Mouse (Mus musculus): ENCODE measurements at regions not wholly inside any gene's neighbourhood (a gene's known extent, or its start where the extent isn't known, plus 50 kb on each side); places are given as distances from the start of the nearest gene placed in this dataset.
A peak's percentile ranks its signal among the peaks of the same experiment; 100 is the strongest.

DNA sequence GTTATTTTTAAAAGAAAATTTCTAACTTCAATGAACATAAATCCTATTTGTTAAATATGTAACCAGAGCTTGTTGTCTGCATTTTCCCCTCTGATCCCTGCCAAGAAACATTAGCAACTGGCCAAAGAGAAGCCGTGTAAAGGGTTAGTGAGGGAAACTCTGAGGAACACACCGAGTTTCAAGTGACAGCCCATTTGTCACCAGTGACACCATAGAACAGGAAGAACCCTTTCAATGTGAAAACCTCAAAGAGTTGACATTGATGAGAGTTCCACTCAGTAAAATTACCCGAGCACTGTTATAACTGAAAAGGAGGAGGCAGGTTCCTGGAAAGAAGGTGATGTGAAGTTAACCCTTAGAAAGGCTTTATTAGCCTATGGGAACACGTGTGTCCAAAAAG, 127.5 kb upstream of the Hhip start:
- Histone ChIP-seq H3K4me2 (replicated peaks; ENCODE audit: low read depth, low read length) (no peak overlapping the region), H3K4me3 (ENCODE audit: low read depth, low read length) (no peak overlapping the region), H3K36me3 (ENCODE audit: control insufficient read depth, insufficient read depth, low read length) (no peaks in the 10 kb centered on the region), H3K4me1 (replicated peaks; ENCODE audit: control insufficient read depth, insufficient read depth, low read length) (no peaks in the 10 kb centered on the region), H3K27ac (ENCODE audit: low read depth, low read length) (no peak overlapping the region), H3K9me3 (ENCODE audit: control insufficient read depth, low read length) (no peaks in the 10 kb centered on the region), H3K27me3 (ENCODE audit: control insufficient read depth, insufficient read depth, low read length) (no peaks in the 10 kb centered on the region), H3K9ac (ENCODE audit: low read depth, low read length) (no peak overlapping the region)
- DNase-seq (ENCODE audit: low spot score) (no peak), ATAC-seq (ENCODE audit: low FRiP score) (no peak)
- 43% methylated on average over 4 of the region's 4 CpGs for WGBS

- no peak for ATAC-seq (ENCODE audit: low FRiP score)
- Histone ChIP-seq H3K27me3 (ENCODE audit: control insufficient read depth, insufficient read depth, low read length) (no peaks in the 10 kb centered on the region), H3K9me3 (ENCODE audit: control insufficient read depth, low read length) (no peaks in the 10 kb centered on the region), H3K9ac (ENCODE audit: low read depth, low read length) (no peak overlapping the region), H3K4me2 (replicated peaks; ENCODE audit: low read depth, low read length) (no peak overlapping the region), H3K4me3 (ENCODE audit: low read depth, low read length) (no peak overlapping the region), H3K27ac (ENCODE audit: low read depth, low read length) (no peak overlapping the region), H3K4me1 (replicated peaks; ENCODE audit: control insufficient read depth, insufficient read depth, low read length) (no peaks in the 10 kb centered on the region), H3K36me3 (ENCODE audit: control insufficient read depth, insufficient read depth, low read length) (no peaks in the 10 kb centered on the region)
- 78% methylated on average over 9 of the region's 9 CpGs for WGBS
- DNase-seq (ENCODE audit: low spot score): no peak
Measured at GRCm38 (mm10) chr8:80168688-80169087, 110.9 kb upstream of the Hhip start.

- WGBS: 54% methylated on average over 9 of the region's 9 CpGs
- no peak overlapping the region for H3K27ac ChIP-seq (ENCODE audit: low read depth, low read length)
- H3K9me3 ChIP-seq (ENCODE audit: control insufficient read depth, low read length): no peaks in the 10 kb centered on the region
- ATAC-seq (ENCODE audit: low FRiP score) (peak; percentile 47), DNase-seq (ENCODE audit: low spot score) (peak; percentile 19)
- H3K9ac ChIP-seq (ENCODE audit: low read depth, low read length): no peak overlapping the region
- no peaks in the 10 kb centered on the region for H3K27me3 ChIP-seq (ENCODE audit: control insufficient read depth, insufficient read depth, low read length)
- no peaks in the 10 kb centered on the region for H3K4me1 ChIP-seq (replicated peaks; ENCODE audit: control insufficient read depth, insufficient read depth, low read length)
- no peaks in the 10 kb centered on the region for H3K36me3 ChIP-seq (ENCODE audit: control insufficient read depth, insufficient read depth, low read length)
- H3K4me3 ChIP-seq (ENCODE audit: low read depth, low read length): no peak overlapping the region
- no peak overlapping the region for H3K4me2 ChIP-seq (replicated peaks; ENCODE audit: low read depth, low read length)
Measured at GRCm38 (mm10) chr8:80149458-80150083, 91.8 kb upstream of the Hhip start.

DNA sequence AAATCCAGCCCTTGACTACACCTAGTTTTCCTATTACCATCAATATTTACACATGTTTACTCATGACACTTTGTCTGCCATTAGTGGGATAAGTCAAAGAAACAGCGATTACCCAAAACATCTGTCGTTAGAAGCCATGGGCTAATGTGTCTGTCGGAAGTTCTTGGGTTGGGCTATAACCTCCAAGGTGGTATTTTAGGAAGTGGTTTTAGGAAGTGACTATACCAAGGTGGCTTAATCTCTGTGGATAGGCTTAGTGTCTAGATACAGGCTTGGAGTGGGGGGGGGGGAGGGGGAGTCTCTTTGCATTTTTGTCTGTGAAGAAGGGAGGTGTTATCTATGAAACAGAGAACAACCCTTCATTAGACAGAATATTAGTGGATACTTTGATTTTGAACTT, 90.1 kb upstream of the Hhip start:
- no peak overlapping the region for H3K9ac ChIP-seq (ENCODE audit: low read depth, low read length)
- no peak overlapping the region for H3K4me2 ChIP-seq (replicated peaks; ENCODE audit: low read depth, low read length)
- H3K36me3 ChIP-seq (ENCODE audit: control insufficient read depth, insufficient read depth, low read length): no peaks in the 10 kb centered on the region
- H3K4me1 ChIP-seq (replicated peaks; ENCODE audit: control insufficient read depth, insufficient read depth, low read length): no peaks in the 10 kb centered on the region
- H3K27me3 ChIP-seq (ENCODE audit: control insufficient read depth, insufficient read depth, low read length): no peaks in the 10 kb centered on the region
- ATAC-seq (ENCODE audit: low FRiP score) (no peak), DNase-seq (ENCODE audit: low spot score) (no peak)
- no peak overlapping the region for H3K4me3 ChIP-seq (ENCODE audit: low read depth, low read length)
- 95% methylated on average over 3 of the region's 3 CpGs for WGBS
- H3K9me3 ChIP-seq (ENCODE audit: control insufficient read depth, low read length): no peaks in the 10 kb centered on the region
- H3K27ac ChIP-seq (ENCODE audit: low read depth, low read length): no peak overlapping the region

DNA sequence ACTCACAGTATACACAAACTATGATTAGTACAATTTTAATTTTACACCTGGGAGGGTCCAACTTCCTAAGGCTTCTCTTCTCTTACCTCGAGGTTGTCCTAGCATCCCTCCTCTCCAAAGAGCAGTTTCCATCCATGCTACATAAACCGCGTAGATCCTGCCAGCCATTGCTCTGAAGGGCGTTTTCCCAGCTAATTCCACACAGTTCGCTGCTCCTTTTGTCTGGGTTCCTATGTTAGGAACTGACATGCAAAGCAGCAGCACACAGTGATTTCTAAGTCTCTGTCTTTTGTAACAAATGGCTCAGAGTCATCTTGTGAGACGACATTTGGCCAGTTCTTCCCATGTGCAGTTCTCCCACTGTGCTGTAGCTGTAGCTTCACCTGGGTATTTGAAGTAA, 80.7 kb upstream of the Hhip start:
- no peak overlapping the region for H3K27ac ChIP-seq (ENCODE audit: low read depth, low read length)
- ATAC-seq (ENCODE audit: low FRiP score) (no peak), DNase-seq (ENCODE audit: low spot score) (peak; percentile 40)
- H3K9ac ChIP-seq (ENCODE audit: low read depth, low read length): no peak overlapping the region
- 65% methylated on average over 6 of the region's 6 CpGs for WGBS
- H3K36me3 ChIP-seq (ENCODE audit: control insufficient read depth, insufficient read depth, low read length): no peaks in the 10 kb centered on the region
- no peak overlapping the region for H3K4me2 ChIP-seq (replicated peaks; ENCODE audit: low read depth, low read length)
- no peak overlapping the region for H3K4me3 ChIP-seq (ENCODE audit: low read depth, low read length)
- no peaks in the 10 kb centered on the region for H3K27me3 ChIP-seq (ENCODE audit: control insufficient read depth, insufficient read depth, low read length)
- H3K9me3 ChIP-seq (ENCODE audit: control insufficient read depth, low read length): no peaks in the 10 kb centered on the region
- no peaks in the 10 kb centered on the region for H3K4me1 ChIP-seq (replicated peaks; ENCODE audit: control insufficient read depth, insufficient read depth, low read length)

GRCm38 (mm10) chr8:80120378-80120965, 62.7 kb upstream of the Hhip start:
- WGBS: 90% methylated on average over 3 of the region's 3 CpGs
- no peaks in the 10 kb centered on the region for H3K36me3 ChIP-seq (ENCODE audit: control insufficient read depth, insufficient read depth, low read length)
- H3K4me3 ChIP-seq (ENCODE audit: low read depth, low read length): no peak overlapping the region
- H3K4me2 ChIP-seq (replicated peaks; ENCODE audit: low read depth, low read length): no peak overlapping the region
- no peak for DNase-seq (ENCODE audit: low spot score)
- no peak overlapping the region for H3K27ac ChIP-seq (ENCODE audit: low read depth, low read length)
- no peaks in the 10 kb centered on the region for H3K4me1 ChIP-seq (replicated peaks; ENCODE audit: control insufficient read depth, insufficient read depth, low read length)
- no peak overlapping the region for H3K9ac ChIP-seq (ENCODE audit: low read depth, low read length)
- no peak for ATAC-seq (ENCODE audit: low FRiP score)
- no peaks in the 10 kb centered on the region for H3K27me3 ChIP-seq (ENCODE audit: control insufficient read depth, insufficient read depth, low read length)
- H3K9me3 ChIP-seq (ENCODE audit: control insufficient read depth, low read length): no peaks in the 10 kb centered on the region

- Histone ChIP-seq H3K4me3 (ENCODE audit: low read depth, low read length) (no peak overlapping the region), H3K27ac (ENCODE audit: low read depth, low read length) (no peak overlapping the region), H3K9me3 (ENCODE audit: control insufficient read depth, low read length) (no peaks in the 10 kb centered on the region), H3K4me2 (replicated peaks; ENCODE audit: low read depth, low read length) (no peak overlapping the region), H3K4me1 (replicated peaks; ENCODE audit: control insufficient read depth, insufficient read depth, low read length) (no peaks in the 10 kb centered on the region), H3K9ac (ENCODE audit: low read depth, low read length) (no peak overlapping the region), H3K27me3 (ENCODE audit: control insufficient read depth, insufficient read depth, low read length) (no peaks in the 10 kb centered on the region), H3K36me3 (ENCODE audit: control insufficient read depth, insufficient read depth, low read length) (no peaks in the 10 kb centered on the region)
- DNase-seq (ENCODE audit: low spot score) (no peak), ATAC-seq (ENCODE audit: low FRiP score) (no peak)
- 57% methylated on average over 4 of the region's 4 CpGs for WGBS
Measured at GRCm38 (mm10) chr8:80117328-80117727, 59.5 kb upstream of the Hhip start.
